Mouse (Mus musculus) lung, embryonic 16.5 days (tissue): ENCODE measurements around the gene Plekha7. TPM values are rescaled to one million over a fixed set of nuclear protein-coding genes. Genes with fewer than 3 reads are reported as not detected.

Source experiments
- ATAC-seq: fragments of 200-750 bp; cut with Nextera tagmentation; 2 replicates; pipeline ENCODE4 v1.8.0; 2017; ENCODE audit warnings: low read depth, mild to moderate bottlenecking, moderate library complexity
- H3K27ac ChIP-seq: fragments of 300-500 bp; sonication (generic); 2 replicates; pipeline ENCODE4 v1.5.1; 2014; ENCODE audit warnings: mild to moderate bottlenecking, control low read depth, low read length
- H3K27me3 ChIP-seq: fragments of 300-500 bp; sonication (generic); 2 replicates; pipeline ENCODE4 v1.6.1; 2014; ENCODE audit warnings: low read depth, low read length, mixed read lengths; ENCODE audit not compliant: control insufficient read depth, insufficient read depth
- H3K36me3 ChIP-seq: fragments of 300-500 bp; sonication (generic); 2 replicates; pipeline ENCODE4 v1.6.1; 2014; ENCODE audit warnings: low read length; ENCODE audit not compliant: control insufficient read depth, insufficient read depth
- H3K4me1 ChIP-seq: fragments of 300-500 bp; sonication (generic); replicated peaks from 2 replicates; pipeline ENCODE4 v1.6.1; 2014; ENCODE audit warnings: low read length, mixed read lengths; ENCODE audit not compliant: control insufficient read depth, insufficient read depth
- H3K4me2 ChIP-seq: fragments of 300-500 bp; sonication (generic); 2 replicates; pipeline ENCODE4 v1.6.1; 2014; ENCODE audit warnings: low read depth, low read length, control low read depth
- H3K4me3 ChIP-seq: fragments of 300-500 bp; sonication (generic); 2 replicates; pipeline ENCODE4 v1.5.1; 2014; ENCODE audit warnings: mild to moderate bottlenecking, low read length, control low read depth
- H3K9ac ChIP-seq: fragments of 300-500 bp; sonication (generic); 2 replicates; pipeline ENCODE4 v1.6.1; 2014; ENCODE audit warnings: low read length, control low read depth
- H3K9me3 ChIP-seq: fragments of 300-500 bp; sonication (generic); 2 replicates; pipeline ENCODE4 v1.6.1; 2016; ENCODE audit warnings: low read length; ENCODE audit not compliant: control insufficient read depth
- WGBS: fragments of 180-500 bp; shearing (Covaris S2); extraction: QIAGEN DNeasy Blood & Tissue Kit; methylation state at CpG from one replicate; pipeline ENCODE4 v1.1.7; 2014; 5-methylcytosine and 5-hydroxymethylcytosine counted together
- polyA plus RNA-seq: library from polyadenylated mRNA; unstranded; fragments of >200 nt; fragmentation: Nextera tagmentation; extraction: Ambion mirVana; gene quantifications from 2 replicates; pipeline ENCODE4 v1.2.1, GENCODE M21; 2015

Plekha7 gene
- polyA plus RNA-seq, 1 experiment from 2014 or later, result 10.9 TPM

GRCm38 (mm10) chr7:116192096-116192595, 116.0 kb downstream of the Plekha7 start:
- Histone ChIP-seq H3K9ac (no peak overlapping the region), H3K36me3 (no peaks in the 10 kb centered on the region), H3K9me3 (no peaks in the 10 kb centered on the region), H3K27ac (no peak overlapping the region), H3K4me3 (no peak overlapping the region), H3K4me2 (no peak overlapping the region), H3K27me3 (no peaks in the 10 kb centered on the region), H3K4me1 (peaks cover 20% of the 10 kb centered on the region)
- WGBS, result 39% methylated on average over 4 of the region's 4 CpGs
- no peak for ATAC-seq

DNA sequence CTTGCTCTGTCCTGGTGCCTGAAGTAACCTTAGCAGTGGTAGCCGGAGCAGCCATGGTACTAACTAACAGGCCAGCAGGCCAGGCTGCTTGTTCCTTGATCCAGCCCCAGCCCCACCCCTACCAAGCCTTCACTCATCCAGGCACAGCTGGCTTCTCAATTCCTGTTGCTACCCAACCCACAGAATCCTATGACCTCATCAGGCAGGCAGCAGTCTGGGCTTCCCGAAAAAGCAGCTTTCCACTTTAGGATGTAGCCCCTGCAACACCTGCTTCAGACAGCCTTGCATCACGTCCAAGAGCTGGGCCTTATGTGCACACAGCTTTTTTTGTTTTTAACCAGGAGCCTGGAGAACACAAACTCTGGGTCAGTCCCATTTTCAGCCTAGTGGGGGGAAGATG, 117.0 kb downstream of the Plekha7 start:
- Histone ChIP-seq H3K9me3 (no peaks in the 10 kb centered on the region), H3K4me1 (peaks cover 13% of the 10 kb centered on the region), H3K9ac (no peak overlapping the region), H3K27ac (0 out of 2 replicates have a peak overlapping the region, but pooled peaks have one; percentile 5), H3K4me3 (no peak overlapping the region), H3K36me3 (no peaks in the 10 kb centered on the region), H3K4me2 (no peak overlapping the region), H3K27me3 (no peaks in the 10 kb centered on the region)
- WGBS, result 28% methylated on average over 3 of the region's 3 CpGs
- peak; percentile 57 for ATAC-seq

DNA sequence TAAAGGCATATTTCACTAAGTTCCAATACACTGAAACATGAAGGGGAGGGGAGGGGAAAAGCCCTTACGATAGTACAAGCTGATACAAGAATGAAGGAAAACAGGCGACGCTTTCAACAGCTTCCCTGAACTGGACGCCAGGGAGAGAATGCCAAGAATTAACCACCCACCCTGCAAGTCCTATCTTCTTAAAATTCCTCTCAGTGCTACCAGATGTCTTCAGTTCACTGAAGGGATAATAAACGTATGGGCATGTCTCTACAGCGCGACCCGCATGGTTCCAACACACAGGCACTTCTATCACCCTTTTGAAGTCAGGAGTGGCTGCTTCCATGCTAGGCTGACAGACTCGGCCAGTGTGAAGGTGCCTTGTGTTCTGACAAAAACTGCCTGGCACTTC, 118.5 kb downstream of the Plekha7 start:
- Histone ChIP-seq H3K36me3 (no peaks in the 10 kb centered on the region), H3K9ac (no peak overlapping the region), H3K9me3 (no peaks in the 10 kb centered on the region), H3K4me2 (no peak overlapping the region), H3K27ac (no peak overlapping the region; the same call in 1 of the 2 replicates), H3K27me3 (no peaks in the 10 kb centered on the region), H3K4me1 (peaks cover 9% of the 10 kb centered on the region), H3K4me3 (no peak overlapping the region)
- peak; percentile 34; the same call in 1 of the 2 replicates for ATAC-seq
- 17% methylated on average over 9 of the region's 9 CpGs for WGBS

DNA sequence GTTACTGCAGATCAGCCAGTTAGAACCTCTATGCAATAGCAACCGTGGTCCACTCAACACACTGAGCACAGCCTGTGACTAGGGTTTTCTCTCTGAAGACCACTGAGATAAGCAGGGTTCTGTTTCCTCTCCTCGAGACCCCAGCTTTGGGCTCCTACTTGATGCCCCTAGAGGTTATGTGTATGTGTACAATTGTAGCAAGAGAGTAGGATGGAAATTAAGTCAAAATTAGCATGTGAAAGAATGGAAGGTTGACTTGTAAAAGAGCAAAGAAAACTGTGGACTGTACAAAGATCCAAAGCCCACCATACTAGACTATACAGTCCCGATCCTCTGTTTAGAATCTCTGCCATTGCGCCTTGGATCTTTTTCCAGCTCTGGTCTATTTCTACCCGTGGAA, 119.8 kb downstream of the Plekha7 start:
- Histone ChIP-seq H3K36me3 (no peaks in the 10 kb centered on the region), H3K9me3 (no peaks in the 10 kb centered on the region), H3K4me1 (peaks cover 10% of the 10 kb centered on the region), H3K9ac (no peak overlapping the region), H3K4me3 (no peak overlapping the region), H3K27me3 (no peaks in the 10 kb centered on the region), H3K4me2 (no peak overlapping the region), H3K27ac (no peak overlapping the region)
- 83% methylated on average over 5 of the region's 5 CpGs for WGBS
- ATAC-seq, result no peak

- Histone ChIP-seq H3K4me1 (peaks cover 16% of the 10 kb centered on the region), H3K9me3 (no peaks in the 10 kb centered on the region), H3K4me2 (no peak overlapping the region), H3K4me3 (no peak overlapping the region), H3K27ac (no peak overlapping the region), H3K9ac (no peak overlapping the region), H3K36me3 (no peaks in the 10 kb centered on the region), H3K27me3 (no peaks in the 10 kb centered on the region)
- 48% methylated on average over 3 of the region's 3 CpGs for WGBS
- no peak for ATAC-seq
Observed at GRCm38 (mm10) chr7:116187521-116187920, 120.7 kb downstream of the Plekha7 start.

DNA sequence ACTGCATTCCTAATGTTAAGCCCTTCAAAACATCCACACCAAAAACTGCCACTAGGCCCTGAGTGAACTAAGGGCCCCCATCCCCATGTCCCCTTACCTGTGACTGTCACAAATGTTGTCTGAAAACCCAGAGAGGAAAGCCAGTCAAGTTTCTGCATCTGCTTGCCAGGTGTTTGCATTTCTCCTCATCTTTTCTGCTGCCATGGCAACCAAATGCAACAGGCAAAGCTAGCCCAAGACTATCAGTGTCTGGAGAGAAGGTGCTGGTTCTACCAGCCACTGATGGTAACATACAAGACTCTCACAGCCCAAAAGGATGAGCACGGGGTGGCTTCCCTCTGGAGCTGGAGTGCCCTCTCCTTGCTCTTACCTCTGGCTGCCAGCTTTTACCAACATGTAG, 121.3 kb downstream of the Plekha7 start:
- Histone ChIP-seq H3K4me3 (no peak overlapping the region), H3K4me2 (no peak overlapping the region), H3K9ac (no peak overlapping the region), H3K4me1 (peaks cover 21% of the 10 kb centered on the region), H3K27me3 (no peaks in the 10 kb centered on the region), H3K36me3 (no peaks in the 10 kb centered on the region), H3K9me3 (no peaks in the 10 kb centered on the region), H3K27ac (no peak overlapping the region)
- WGBS, result 68% methylated on average over 1 of the region's 1 CpGs
- no peak for ATAC-seq

DNA sequence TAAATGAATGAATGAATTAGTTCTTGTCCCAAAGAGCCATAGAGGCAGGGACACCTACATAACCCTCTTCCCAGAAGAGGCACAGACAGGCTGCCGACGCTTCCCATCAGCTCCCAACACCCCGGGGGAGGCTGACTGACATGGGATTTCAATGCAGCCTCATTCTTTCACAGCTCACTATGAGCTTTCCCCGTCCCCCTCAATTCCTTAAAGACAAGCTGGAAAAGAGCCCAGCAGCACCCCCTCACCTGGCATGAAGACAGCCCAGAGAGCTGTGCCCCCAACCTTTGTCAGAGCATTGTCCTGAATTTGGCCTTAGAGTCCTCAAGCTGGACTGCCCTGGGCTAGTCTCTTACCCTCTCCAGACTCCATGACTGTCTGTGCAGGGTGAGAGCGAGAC, 122.0 kb downstream of the Plekha7 start:
- Histone ChIP-seq H3K4me3 (no peak overlapping the region), H3K4me1 (peaks cover 19% of the 10 kb centered on the region), H3K36me3 (no peaks in the 10 kb centered on the region), H3K27me3 (no peaks in the 10 kb centered on the region), H3K9me3 (no peaks in the 10 kb centered on the region), H3K9ac (no peak overlapping the region), H3K27ac (no peak overlapping the region), H3K4me2 (no peak overlapping the region)
- no peak for ATAC-seq
- 53% methylated on average over 5 of the region's 5 CpGs for WGBS

DNA sequence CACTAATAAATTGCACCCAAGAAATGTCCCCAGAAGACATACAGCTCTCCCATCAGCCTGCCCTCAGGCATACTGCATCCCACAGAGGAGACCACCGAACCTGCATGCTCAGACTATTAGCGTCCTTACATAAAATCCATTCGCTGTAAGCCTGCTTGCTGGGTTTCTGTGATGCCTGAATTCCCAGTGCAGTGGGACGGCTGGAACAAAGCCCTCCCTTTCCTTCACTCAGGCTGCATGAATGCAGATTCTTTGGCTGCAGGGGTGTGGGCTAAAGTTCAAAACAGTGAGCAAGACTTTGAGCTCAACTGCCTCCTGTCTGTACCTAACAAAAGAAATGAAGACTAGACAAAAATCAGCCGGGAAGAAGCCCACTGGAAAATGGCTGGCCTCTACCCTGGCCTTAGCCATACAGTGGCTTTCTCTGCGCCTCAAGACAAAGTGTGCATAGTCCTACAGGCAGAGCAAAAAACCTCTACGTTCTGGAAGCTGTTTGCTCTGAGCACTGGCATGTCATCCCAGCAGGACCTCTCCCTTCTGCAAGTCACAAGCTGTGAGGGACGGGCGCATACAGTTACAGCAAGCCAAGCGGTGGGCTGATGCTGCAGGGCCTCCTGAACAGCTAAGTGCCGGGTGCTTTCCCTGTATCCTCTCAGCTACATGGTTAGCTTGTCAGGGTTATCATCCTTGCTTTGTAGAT, 123.7 kb downstream of the Plekha7 start:
- 51% methylated on average over 11 of the region's 11 CpGs for WGBS
- Histone ChIP-seq H3K4me3 (no peak overlapping the region), H3K27me3 (no peaks in the 10 kb centered on the region), H3K4me2 (no peak overlapping the region), H3K27ac (no peak overlapping the region), H3K9ac (no peak overlapping the region), H3K36me3 (no peaks in the 10 kb centered on the region), H3K9me3 (no peaks in the 10 kb centered on the region), H3K4me1 (peaks cover 16% of the 10 kb centered on the region; the same call in 1 of the 2 replicates)
- ATAC-seq, result no peak

GRCm38 (mm10) chr7:116182451-116182850, 125.7 kb downstream of the Plekha7 start:
- no peak overlapping the region for H3K4me2 ChIP-seq
- no peak for ATAC-seq
- no peak overlapping the region for H3K9ac ChIP-seq
- H3K36me3 ChIP-seq, result no peaks in the 10 kb centered on the region
- no peaks in the 10 kb centered on the region for H3K27me3 ChIP-seq
- H3K4me3 ChIP-seq, result no peak overlapping the region
- no peaks in the 10 kb centered on the region for H3K9me3 ChIP-seq
- peaks cover 16% of the 10 kb centered on the region; the same call in 1 of the 2 replicates for H3K4me1 ChIP-seq
- WGBS, result 86% methylated on average over 1 of the region's 1 CpGs
- H3K27ac ChIP-seq, result no peak overlapping the region
